Mouse (Mus musculus) kidney, adult 8-10 months (tissue): ENCODE measurements at regions not wholly inside any gene's neighbourhood (a gene's known extent, or its start where the extent isn't known, plus 50 kb on each side); places are given as distances from the start of the nearest gene placed in this dataset.
A peak's percentile ranks its signal among the peaks of the same experiment; 100 is the strongest.

Experiments
- DNase-seq, 2 experiments: peaks; one replicate each; pipeline ENCODE4 v3.0.0; 2022

- DNase-seq = no peak
These were observed 119.3 kb downstream of the Ttc8 start for GRCm38 (mm10) chr12:99039497-99040322.

GRCm38 (mm10) chr12:99041606-99042005, 121.2 kb downstream of the Ttc8 start:
- DNase-seq = no peak

- no peak for DNase-seq
These were observed 122.8 kb downstream of the Ttc8 start for GRCm38 (mm10) chr12:99042918-99043862.

GRCm38 (mm10) chr12:99044477-99044876, 124.1 kb downstream of the Ttc8 start:
- DNase-seq = no peak

GRCm38 (mm10) chr12:99050426-99050825, 130.1 kb downstream of the Ttc8 start:
- DNase-seq = no peak

- DNase-seq = peak; percentile 13 to 15
These were observed 132.2 kb downstream of the Ttc8 start for GRCm38 (mm10) chr12:99052599-99052998.

GRCm38 (mm10) chr12:99057521-99057920, 137.1 kb downstream of the Ttc8 start:
- DNase-seq = no peak

- no peak for DNase-seq
These were observed 138.5 kb downstream of the Ttc8 start for GRCm38 (mm10) chr12:99058916-99059315.

- no peak for DNase-seq
These were observed 139.1 kb downstream of the Ttc8 start for GRCm38 (mm10) chr12:99059491-99059890.

GRCm38 (mm10) chr12:99060702-99061101, 140.3 kb downstream of the Ttc8 start:
- no peak for DNase-seq

- DNase-seq = no peak
These were observed 143.1 kb downstream of the Ttc8 start for GRCm38 (mm10) chr12:99063441-99063840.

- DNase-seq = no peak
These were observed 143.5 kb downstream of the Ttc8 start for GRCm38 (mm10) chr12:99063885-99064284.

GRCm38 (mm10) chr12:99067962-99068361, 147.6 kb downstream of the Ttc8 start:
- no peak for DNase-seq

GRCm38 (mm10) chr12:99073766-99074165, 153.4 kb downstream of the Ttc8 start:
- DNase-seq = no peak

GRCm38 (mm10) chr12:99077366-99077765, 157.0 kb downstream of the Ttc8 start:
- no peak for DNase-seq

- no peak for DNase-seq
These were observed 159.5 kb downstream of the Ttc8 start for GRCm38 (mm10) chr12:99079873-99080272.

GRCm38 (mm10) chr12:99083616-99084015, 163.2 kb downstream of the Ttc8 start:
- no peak for DNase-seq

- peak; percentile 58 to 70 for DNase-seq
These were observed 163.8 kb downstream of the Ttc8 start for GRCm38 (mm10) chr12:99084144-99084543.

GRCm38 (mm10) chr12:99087286-99087685, 166.9 kb downstream of the Ttc8 start:
- DNase-seq = no peak

GRCm38 (mm10) chr12:99091770-99092169, 171.4 kb downstream of the Ttc8 start:
- DNase-seq = no peak

- DNase-seq = no peak
These were observed 172.8 kb downstream of the Ttc8 start for GRCm38 (mm10) chr12:99093151-99093550.

- DNase-seq = no peak
These were observed 173.6 kb downstream of the Ttc8 start for GRCm38 (mm10) chr12:99093989-99094388.

GRCm38 (mm10) chr12:99096930-99097617, 176.7 kb downstream of the Ttc8 start:
- DNase-seq = peak; percentile 68 to 87
